ENCODE assay signal across 8 mouse cellular contexts in the genomic region with DNA sequence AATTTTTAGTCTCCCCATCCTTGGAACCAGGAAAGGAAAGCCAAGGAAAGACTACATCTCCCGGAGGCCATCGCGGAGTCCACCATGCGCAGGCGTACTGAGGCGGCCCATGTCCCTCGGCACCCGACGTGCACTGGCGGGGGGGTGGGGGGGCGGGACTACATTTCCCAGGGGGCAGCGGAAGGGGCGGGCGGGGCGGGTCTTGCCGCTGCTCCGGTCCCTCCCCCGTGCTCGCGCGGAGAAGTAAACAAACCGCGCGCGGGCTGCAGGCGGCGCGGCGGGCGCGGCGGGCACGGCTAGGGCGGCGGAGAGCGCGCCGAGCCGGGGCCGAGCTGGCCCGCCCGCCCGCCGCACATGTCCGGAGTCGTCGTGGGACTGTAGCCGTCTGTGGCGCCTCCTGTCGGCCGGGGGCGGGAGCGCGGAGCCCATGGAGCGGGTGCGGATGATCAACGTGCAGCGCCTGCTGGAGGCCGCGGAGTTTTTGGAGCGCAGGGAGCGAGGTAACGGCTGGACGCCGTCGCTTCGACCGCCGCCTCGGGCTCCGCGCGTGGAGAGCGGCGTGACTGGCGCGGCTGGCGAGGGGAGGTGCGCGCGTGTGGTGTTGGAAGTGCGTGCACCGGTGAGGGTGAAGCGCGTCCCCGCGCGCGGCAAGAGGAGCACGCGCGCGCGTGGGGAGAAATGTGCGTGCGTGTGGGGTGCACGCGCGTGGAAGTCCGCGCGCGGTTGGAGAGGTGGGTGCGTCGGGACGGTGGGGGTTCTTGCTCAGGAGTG. TPM values are rescaled to one million over a fixed set of nuclear protein-coding genes. Genes with fewer than 3 reads are reported as not detected.
DNase-seq lines count a peak whose midpoint lies in the region; ATAC-seq and TF ChIP-seq lines count a peak whose summit lies in the region.

No protein-coding gene starts in this region.

- peaks cover 34% of the 10 kb centered on the region for H3K4me1 ChIP-seq in embryonic facial prominence, embryonic 13.5 days
- H3K4me1 ChIP-seq in heart, adult 2 months (ENCODE audit: control insufficient read depth, insufficient read depth, low read length) = peaks cover 4% of the 10 kb centered on the region
- H3K4me1 ChIP-seq in limb, embryonic 13.5 days = peaks cover 31% of the 10 kb centered on the region
- peaks cover 24% of the 10 kb centered on the region for H3K4me1 ChIP-seq in midbrain, embryonic 15.5 days

- H3K4me2 ChIP-seq in embryonic facial prominence, embryonic 13.5 days = peak overlapping the region; percentile 88
- H3K4me2 ChIP-seq in limb, embryonic 13.5 days (replicated peaks) = peak overlapping the region; percentile 92
- peak overlapping the region; percentile 88 for H3K4me2 ChIP-seq in midbrain, embryonic 15.5 days

- DNase-seq in 3134 (ENCODE audit: extremely low read depth, insufficient read length, low spot score) = peak; percentile 88
- peak; percentile 92 for DNase-seq in adrenal gland, postnatal 25 days
- peak; percentile 93 for DNase-seq in heart, adult 2 months
- DNase-seq in kidney, adult 8-10 months = peak; percentile 91 to 94
- peak; percentile 81 to 88 for DNase-seq in spleen, adult 18-20 months

- no peak for TF ChIP-seq EP300 in heart, adult 2 months (IDR thresholded peaks at IDR 0.05; ENCODE audit: insufficient read depth, low read depth, low read length)

- TF ChIP-seq CTCF in heart, adult 2 months (IDR thresholded peaks at IDR 0.05) = peak; percentile 81

- WGBS in embryonic facial prominence, embryonic 13.5 days = under 1% methylated on average over 105 of the region's 106 CpGs
- under 1% methylated on average over 102 of the region's 106 CpGs for WGBS in heart, adult 2 months
- whole genome bisulfite sequencing in limb, embryonic 13.5 days = under 1% methylated on average over 83 of the region's 106 CpGs
- WGBS in midbrain, embryonic 15.5 days = under 1% methylated on average over 106 of the region's 106 CpGs

- 0 out of 2 replicates have a peak, but pooled peaks cover 1% of the 10 kb centered on the region for H3K79me2 ChIP-seq in heart, adult 2 months (replicated peaks; ENCODE audit: control insufficient read depth, insufficient read depth, low read length)

- peak overlapping the region; percentile 81 for H3K9ac ChIP-seq in embryonic facial prominence, embryonic 13.5 days
- peak overlapping the region; percentile 90 for H3K9ac ChIP-seq in heart, adult 2 months (ENCODE audit: low read depth, low read length)
- H3K9ac ChIP-seq in limb, embryonic 13.5 days = peak overlapping the region; percentile 83
- peak overlapping the region; percentile 60 for H3K9ac ChIP-seq in midbrain, embryonic 15.5 days

- intact Hi-C loops in heart, adult 2 months (cut with DNase I) = loop anchor here (1.0 to 5.0 kb wide), 3 partner anchors 16 to 187 kb away; a partner anchor contains a TSS

- ATAC-seq in embryonic facial prominence, embryonic 13.5 days (ENCODE audit: insufficient number of reproducible peaks, insufficient read depth, low FRiP score, low TSS enrichment, low read depth) = peak; percentile 83
- peak; percentile 83 for ATAC-seq in limb, embryonic 13.5 days (ENCODE audit: low FRiP score, low read depth)
- peak; percentile 84 for ATAC-seq in midbrain, embryonic 15.5 days (replicated peaks)

- 0 out of 2 replicates have a peak, but pooled peaks have one; percentile 9 for TF ChIP-seq POLR2A in heart, adult 2 months (IDR thresholded peaks at IDR 0.05; ENCODE audit: insufficient read depth, low read depth, low read length)

- H3K27me3 ChIP-seq in embryonic facial prominence, embryonic 13.5 days = no peaks in the 10 kb centered on the region
- no peaks in the 10 kb centered on the region for H3K27me3 ChIP-seq in heart, adult 2 months (ENCODE audit: control insufficient read depth, insufficient read depth, low read length)
- no peaks in the 10 kb centered on the region for H3K27me3 ChIP-seq in limb, embryonic 13.5 days
- no peaks in the 10 kb centered on the region for H3K27me3 ChIP-seq in midbrain, embryonic 15.5 days (replicated peaks)

- H3K36me3 ChIP-seq in embryonic facial prominence, embryonic 13.5 days = peaks cover 19% of the 10 kb centered on the region
- H3K36me3 ChIP-seq in heart, adult 2 months (ENCODE audit: control insufficient read depth, insufficient read depth, low read length) = no peaks in the 10 kb centered on the region
- H3K36me3 ChIP-seq in limb, embryonic 13.5 days = peaks cover 17% of the 10 kb centered on the region
- H3K36me3 ChIP-seq in midbrain, embryonic 15.5 days (replicated peaks) = peaks cover 4% of the 10 kb centered on the region; the same call in 1 of the 2 replicates

- H3K9me3 ChIP-seq in embryonic facial prominence, embryonic 13.5 days = no peaks in the 10 kb centered on the region
- H3K9me3 ChIP-seq in limb, embryonic 13.5 days = no peaks in the 10 kb centered on the region
- no peaks in the 10 kb centered on the region for H3K9me3 ChIP-seq in midbrain, embryonic 15.5 days

- peak overlapping the region; percentile 78 for H3K27ac ChIP-seq in embryonic facial prominence, embryonic 13.5 days
- peak overlapping the region; percentile 80 for H3K27ac ChIP-seq in heart, adult 2 months
- H3K27ac ChIP-seq in limb, embryonic 13.5 days = peak overlapping the region; percentile 67
- peak overlapping the region; percentile 79 for H3K27ac ChIP-seq in midbrain, embryonic 15.5 days

- H3K4me3 ChIP-seq in embryonic facial prominence, embryonic 13.5 days = peak overlapping the region; percentile 89
- peak overlapping the region; percentile 97 for H3K4me3 ChIP-seq in heart, adult 2 months
- H3K4me3 ChIP-seq in limb, embryonic 13.5 days = peak overlapping the region; percentile 89
- H3K4me3 ChIP-seq in midbrain, embryonic 15.5 days = peak overlapping the region; percentile 67

RNA-seq across cellular contexts. Expression of a gene that starts 19.1 kb away (rescaled TPM):
- 33.6 and 40.2 TPM in 2 replicates for total RNA-seq in adrenal gland, postnatal 25 days (2021)
- polyA plus RNA-seq in embryonic facial prominence, embryonic 13.5 days (2015; fragmentation: Nextera tagmentation; extraction: Ambion mirVana) = 26.5 and 40.3 TPM in 2 replicates
- total RNA-seq in heart, adult 2 months (2021) = 10 to 100 TPM; 38.7 to 49.6 TPM
- 20.9 and 29.7 TPM in 2 replicates for polyA plus RNA-seq in heart, adult 2 months (2012; rRNA removed)
- 36.3 and 39.1 TPM in 2 replicates for polyA plus RNA-seq in limb, embryonic 13.5 days (2015; fragmentation: Nextera tagmentation; extraction: Ambion mirVana)
- polyA plus RNA-seq in midbrain, embryonic 15.5 days (2015; fragmentation: Nextera tagmentation; extraction: Ambion mirVana) = 49.6 and 53.3 TPM in 2 replicates

RNA-seq across cellular contexts. Expression of a gene that starts 42.2 kb away (rescaled TPM):
- not detected in 2 replicates for total RNA-seq in adrenal gland, postnatal 25 days (2021)
- polyA plus RNA-seq in embryonic facial prominence, embryonic 13.5 days (2015; fragmentation: Nextera tagmentation; extraction: Ambion mirVana) = not detected in 2 replicates
- total RNA-seq in heart, adult 2 months (2021) = not detected
- polyA plus RNA-seq in heart, adult 2 months (2012; rRNA removed) = not detected in 2 replicates
- not detected in 2 replicates for polyA plus RNA-seq in limb, embryonic 13.5 days (2015; fragmentation: Nextera tagmentation; extraction: Ambion mirVana)
- 7.7 TPM in 1 of 2 replicates, not detected in the other for polyA plus RNA-seq in midbrain, embryonic 15.5 days (2015; fragmentation: Nextera tagmentation; extraction: Ambion mirVana)

Comparison
In these comparisons a context has a peak if more than half of its experiments do, and no peak if none do; other contexts are left out.
1. Peak in every context shown above with its lines: DNase-seq, ATAC-seq, H3K4me3 ChIP-seq and H3K27ac ChIP-seq.